Mouse (Mus musculus) myocyte (in vitro differentiated cells): Measurements from ENCODE around the gene Pkdrej. TPM values are rescaled to one million over a fixed set of nuclear protein-coding genes. Genes with fewer than 3 reads are reported as not detected.

Source experiments
- H3K27me3 ChIP-seq: one replicate; pipeline ENCODE4 v1.6.1; 2011; ENCODE audit not compliant: control insufficient read depth, insufficient read depth, insufficient read length
- H3K36me3 ChIP-seq: one replicate; pipeline ENCODE4 v1.6.1; 2011; ENCODE audit not compliant: control insufficient read depth, insufficient read depth
- H3K4me2 ChIP-seq: one replicate; pipeline ENCODE4 v1.6.1; 2011; ENCODE audit warnings: low read depth, control low read depth
- H3K4me3 ChIP-seq: one replicate; pipeline ENCODE4 v1.5.1; 2011; ENCODE audit warnings: mild to moderate bottlenecking, control low read depth, moderate library complexity
- H3K79me2 ChIP-seq: one replicate; pipeline ENCODE4 v1.6.1; 2011; ENCODE audit not compliant: control insufficient read depth, insufficient read depth
- H3ac ChIP-seq: one replicate; pipeline ENCODE4 v1.6.1; 2011; ENCODE audit not compliant: control insufficient read depth, insufficient read length
- CEBPB ChIP-seq: IDR thresholded peaks from 2 replicates; pipeline ENCODE4 v1.6.1; 2011; ENCODE audit warnings: mild to moderate bottlenecking, moderate library complexity; ENCODE audit not compliant: poor library complexity, insufficient read depth, severe bottlenecking
- E2F4 ChIP-seq: IDR thresholded peaks from one replicate; pipeline ENCODE4 v1.6.1; 2011; ENCODE audit warnings: mild to moderate bottlenecking, control low read depth, moderate library complexity; ENCODE audit not compliant: insufficient read depth
- MAX ChIP-seq: IDR thresholded peaks from one replicate; pipeline ENCODE4 v1.6.1; 2011; ENCODE audit warnings: low read depth, mild to moderate bottlenecking, control low read depth
- MYOD1 ChIP-seq, 3 experiments: IDR thresholded peaks; one replicate each; pipeline ENCODE4 v1.6.1; 2011; ENCODE audit warnings: control low read depth in 2 of 3, low read depth in 2 of 3, mild to moderate bottlenecking in 2 of 3, moderate library complexity in 1 of 3; ENCODE audit not compliant: insufficient read length in 2 of 3, control insufficient read depth in 1 of 3
- MYOG ChIP-seq, 3 experiments: IDR thresholded peaks; one replicate each; pipeline ENCODE4 v1.6.1; 2011; ENCODE audit warnings: control low read depth in 2 of 3, low read depth in 2 of 3, mild to moderate bottlenecking in 2 of 3; ENCODE audit not compliant: insufficient read length in 2 of 3, control insufficient read depth in 1 of 3, insufficient read depth in 1 of 3
- POLR2A ChIP-seq: IDR thresholded peaks from one replicate; pipeline ENCODE4 v1.6.1; 2011; ENCODE audit warnings: low read depth, mild to moderate bottlenecking, control low read depth, moderate library complexity; ENCODE audit not compliant: insufficient read length
- POLR2AphosphoS2 ChIP-seq: IDR thresholded peaks from one replicate; pipeline ENCODE4 v1.6.1; 2011; ENCODE audit warnings: low read depth, control low read depth; ENCODE audit not compliant: insufficient read length
- REST ChIP-seq: IDR thresholded peaks from one replicate; pipeline ENCODE4 v1.6.1; 2011; ENCODE audit warnings: mild to moderate bottlenecking, control low read depth, moderate library complexity; ENCODE audit not compliant: insufficient read depth, insufficient read length
- SRF ChIP-seq: IDR thresholded peaks from one replicate; pipeline ENCODE4 v1.6.1; 2011; ENCODE audit warnings: low read depth; ENCODE audit not compliant: control insufficient read depth, insufficient read length
- TCF12 ChIP-seq: IDR thresholded peaks from one replicate; pipeline ENCODE4 v1.6.1; 2011; ENCODE audit warnings: mild to moderate bottlenecking, control low read depth; ENCODE audit not compliant: poor library complexity, insufficient read depth, severe bottlenecking
- TCF3 ChIP-seq: IDR thresholded peaks from one replicate; pipeline ENCODE4 v1.6.1; 2011; ENCODE audit warnings: low read depth, control low read depth; ENCODE audit not compliant: insufficient read length
- USF1 ChIP-seq: IDR thresholded peaks from one replicate; pipeline ENCODE4 v1.6.1; 2011; ENCODE audit warnings: low read depth, mild to moderate bottlenecking, control low read depth, moderate library complexity
- polyA plus RNA-seq: library from polyadenylated mRNA; unstranded; fragments of >200 nt; fragmentation: generic; extraction: Trizol; gene quantifications from one replicate; pipeline ENCODE4 v1.2.1, GENCODE M21; 2012; ENCODE audit warnings: missing spikeins

Pkdrej gene
- polyA plus RNA-seq, 1 experiment, result not detected

DNA sequence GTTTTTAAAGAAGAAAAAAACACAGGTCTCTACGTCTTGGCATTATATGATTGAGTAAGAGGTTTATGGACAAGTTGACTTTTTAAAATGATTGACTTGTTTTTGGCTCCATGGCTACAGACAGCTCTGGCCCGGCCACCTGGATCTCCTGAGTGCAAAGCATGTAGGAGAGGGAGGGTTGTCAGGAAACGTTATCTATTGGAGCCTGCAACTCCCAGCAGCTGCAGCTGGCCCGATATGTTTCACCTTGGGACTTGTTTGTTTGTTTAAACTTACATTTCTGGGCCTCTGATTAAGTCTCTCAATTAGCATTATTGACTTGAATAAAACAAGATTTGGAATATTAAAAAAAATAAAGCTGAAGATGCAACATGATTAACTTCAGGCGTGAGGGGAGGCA lies 5.1 kb upstream of the Pkdrej start:
- H3K27me3 ChIP-seq, result peaks cover 63% of the 10 kb centered on the region
- H3ac ChIP-seq, result no peak overlapping the region
- no peak for TF ChIP-seq MYOD1 (IDR thresholded peaks at IDR 0.05; ENCODE audit: control insufficient read depth in 1 of 3, insufficient read length in 2 of 3, low read depth in 2 of 3)
- no peak for TF ChIP-seq MAX
- TF ChIP-seq POLR2AphosphoS2, result no peak
- no peak for TF ChIP-seq USF1
- no peak for TF ChIP-seq SRF
- TF ChIP-seq MYOG (IDR thresholded peaks at IDR 0.05; ENCODE audit: control insufficient read depth in 1 of 3, insufficient read depth in 1 of 3, insufficient read length in 2 of 3, low read depth in 2 of 3), result no peak
- H3K79me2 ChIP-seq, result no peaks in the 10 kb centered on the region
- H3K36me3 ChIP-seq, result no peaks in the 10 kb centered on the region
- no peak overlapping the region for H3K4me3 ChIP-seq
- no peak overlapping the region for H3K4me2 ChIP-seq

DNA sequence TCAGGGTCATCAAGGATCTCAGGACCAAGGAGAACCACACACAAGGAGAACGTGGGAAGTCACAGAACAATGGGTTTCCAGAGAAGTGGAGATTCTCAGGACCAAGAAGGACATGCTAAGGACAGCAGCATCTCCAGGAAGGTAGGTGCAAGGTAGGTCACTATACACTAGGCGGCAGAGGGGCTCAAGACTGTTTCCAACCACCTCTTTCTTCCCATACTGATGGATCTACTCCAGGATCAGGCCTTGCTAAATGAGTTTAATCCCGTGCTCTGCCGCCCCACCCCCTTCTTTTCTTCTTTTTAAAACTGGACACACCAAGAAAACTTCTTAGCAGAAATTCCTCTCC lies 451 bp upstream of the Pkdrej start:
- no peak for TF ChIP-seq USF1
- no peak for TF ChIP-seq MAX
- no peak for TF ChIP-seq POLR2A
- TF ChIP-seq TCF12, result no peak
- no peak for TF ChIP-seq MYOD1 (IDR thresholded peaks at IDR 0.05; ENCODE audit: control insufficient read depth in 1 of 3, insufficient read length in 2 of 3, low read depth in 2 of 3)
- TF ChIP-seq E2F4, result no peak
- TF ChIP-seq POLR2AphosphoS2, result no peak
- TF ChIP-seq REST, result no peak
- no peak for TF ChIP-seq TCF3
- TF ChIP-seq CEBPB, result no peak
- TF ChIP-seq SRF, result no peak
- no peak for TF ChIP-seq MYOG (IDR thresholded peaks at IDR 0.05; ENCODE audit: control insufficient read depth in 1 of 3, insufficient read depth in 1 of 3, insufficient read length in 2 of 3, low read depth in 2 of 3)
- Histone ChIP-seq H3K4me3 (no peak overlapping the region), H3K79me2 (no peaks in the 10 kb centered on the region), H3K36me3 (no peaks in the 10 kb centered on the region), H3ac (no peak overlapping the region), H3K4me2 (no peak overlapping the region), H3K27me3 (peaks cover 74% of the 10 kb centered on the region)

DNA sequence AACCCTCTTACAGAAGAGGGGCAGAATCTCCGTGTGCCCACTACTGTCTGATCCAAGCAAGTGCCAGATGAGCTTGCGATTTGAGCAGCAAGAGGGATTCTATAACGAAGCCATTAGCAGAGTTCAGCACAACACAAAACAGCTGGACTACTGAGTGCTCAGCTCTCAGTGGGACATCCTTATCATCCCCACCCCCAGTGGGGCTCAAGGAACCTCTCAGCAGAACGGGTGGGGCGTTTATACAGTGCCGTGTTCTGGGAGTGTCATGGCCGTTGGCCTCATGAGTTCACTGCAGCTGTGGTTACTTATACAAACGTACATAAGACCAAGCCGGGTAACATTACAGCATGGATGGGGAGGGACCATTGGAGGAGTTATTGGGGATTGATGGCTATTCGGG lies 8.1 kb downstream of the Pkdrej start:
- Histone ChIP-seq H3K27me3 (peaks cover 45% of the 10 kb centered on the region), H3K36me3 (no peaks in the 10 kb centered on the region), H3K79me2 (no peaks in the 10 kb centered on the region), H3K4me2 (no peak overlapping the region), H3K4me3 (no peak overlapping the region), H3ac (no peak overlapping the region)
- TF ChIP-seq REST (no peak), MYOD1 (IDR thresholded peaks at IDR 0.05; ENCODE audit: control insufficient read depth in 1 of 3, insufficient read length in 2 of 3, low read depth in 2 of 3) (no peak), TCF3 (no peak), E2F4 (no peak), CEBPB (no peak), POLR2AphosphoS2 (no peak), SRF (no peak), MYOG (IDR thresholded peaks at IDR 0.05; ENCODE audit: control insufficient read depth in 1 of 3, insufficient read depth in 1 of 3, insufficient read length in 2 of 3, low read depth in 2 of 3) (no peak), TCF12 (no peak), USF1 (no peak), POLR2A (no peak), MAX (no peak)

DNA sequence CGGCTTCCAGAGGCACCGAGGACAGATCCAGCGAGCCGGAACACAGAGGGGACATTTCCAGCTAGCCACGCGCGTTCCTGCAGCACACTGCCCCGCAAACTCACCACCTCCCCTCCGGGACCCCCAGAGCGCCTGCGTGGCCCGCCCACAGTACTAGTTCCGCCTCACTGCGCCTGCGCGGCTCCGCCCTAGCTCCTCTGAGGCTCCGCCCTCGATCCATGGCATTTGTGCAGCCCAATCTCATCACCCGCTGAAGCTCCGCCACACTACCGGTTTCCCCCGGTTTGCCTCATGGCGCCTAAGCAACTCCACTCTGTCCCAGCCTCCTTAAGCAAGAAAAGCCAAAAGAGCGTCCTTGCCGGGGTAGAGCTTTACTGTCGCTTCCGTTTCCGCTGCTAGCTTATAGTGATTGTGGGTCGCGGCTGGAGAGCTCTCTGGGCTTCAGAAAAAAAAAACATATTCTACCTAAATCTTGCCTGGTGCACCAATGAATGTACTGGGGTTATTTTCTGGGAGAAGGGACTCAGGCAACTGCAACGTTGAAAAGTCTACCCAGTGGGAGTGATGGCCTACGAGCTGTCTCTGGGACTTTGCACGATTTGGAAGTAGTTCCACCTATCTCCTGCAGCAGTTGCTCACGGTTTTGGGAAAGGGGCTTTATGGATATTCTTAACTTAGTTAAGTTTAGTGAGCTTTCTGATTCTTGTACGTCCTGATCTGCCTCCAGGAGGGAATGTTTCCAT lies 9.8 kb downstream of the Pkdrej start, which contains the start of gene Cdpf1:
TSS of gene Cdpf1 (minus strand) at position 163 of the 743 bp plus-strand sequence.
- Histone ChIP-seq H3K4me3 (peak within 1 kb of the TSS; percentile 49), H3K36me3 (no peaks in the 10 kb centered on the region), H3K79me2 (no peaks in the 10 kb centered on the region), H3K27me3 (peaks cover 29% of the 10 kb centered on the region), H3ac (peak within 1 kb of the TSS; percentile 33), H3K4me2 (peak within 1 kb of the TSS; percentile 81)
- TF ChIP-seq SRF, result no peak
- no peak for TF ChIP-seq REST
- TF ChIP-seq MAX, result no peak
- TF ChIP-seq MYOG (IDR thresholded peaks at IDR 0.05; ENCODE audit: control insufficient read depth in 1 of 3, insufficient read depth in 1 of 3, insufficient read length in 2 of 3, low read depth in 2 of 3), result no peak
- TF ChIP-seq E2F4, result no peak
- no peak for TF ChIP-seq USF1
- 0 out of 2 replicates have a peak, but pooled peaks have one; percentile 13 for TF ChIP-seq CEBPB
- TF ChIP-seq TCF3, result no peak
- peak; percentile 96 for TF ChIP-seq POLR2AphosphoS2
- TF ChIP-seq POLR2A, result peak; percentile 93
- no peak for TF ChIP-seq MYOD1 (IDR thresholded peaks at IDR 0.05; ENCODE audit: control insufficient read depth in 1 of 3, insufficient read length in 2 of 3, low read depth in 2 of 3)
- no peak for TF ChIP-seq TCF12
